Mouse (Mus musculus) intestine, embryonic 16.5 days (tissue): ENCODE data around the gene Dph1. TPM values are rescaled to one million over a fixed set of nuclear protein-coding genes. Genes with fewer than 3 reads are reported as not detected.

Source experiments
- ATAC-seq: fragments of 200-750 bp; cut with Nextera tagmentation; 2 replicates; pipeline ENCODE4 v1.8.0; 2017; ENCODE audit warnings: moderate TSS enrichment, moderate library complexity
- H3K27ac ChIP-seq: fragments of 300-500 bp; sonication (generic); 2 replicates; pipeline ENCODE4 v1.5.1; 2014; ENCODE audit warnings: mild to moderate bottlenecking, low read length
- H3K27me3 ChIP-seq: fragments of 300-500 bp; sonication (generic); replicated peaks from 2 replicates; pipeline ENCODE4 v1.6.1; 2014; ENCODE audit warnings: low read length, control low read depth, mixed read lengths; ENCODE audit not compliant: control insufficient read depth, insufficient read depth
- H3K36me3 ChIP-seq: fragments of 300-500 bp; sonication (generic); 2 replicates; pipeline ENCODE4 v1.6.1; 2014; ENCODE audit warnings: low read length, control low read depth; ENCODE audit not compliant: control insufficient read depth, insufficient read depth
- H3K4me1 ChIP-seq: fragments of 300-500 bp; sonication (generic); 2 replicates; pipeline ENCODE4 v1.6.1; 2014; ENCODE audit warnings: low read length, control low read depth, mixed read lengths; ENCODE audit not compliant: control insufficient read depth, insufficient read depth
- H3K4me2 ChIP-seq: fragments of 300-500 bp; sonication (generic); 2 replicates; pipeline ENCODE4 v1.6.1; 2014; ENCODE audit warnings: low read depth, low read length, control low read depth
- H3K4me3 ChIP-seq: fragments of 300-500 bp; sonication (generic); 2 replicates; pipeline ENCODE4 v1.5.1; 2014; ENCODE audit warnings: mild to moderate bottlenecking, low read length
- H3K9ac ChIP-seq: fragments of 300-500 bp; sonication (generic); 2 replicates; pipeline ENCODE4 v1.6.1; 2014; ENCODE audit warnings: low read depth, low read length
- H3K9me3 ChIP-seq: fragments of 300-500 bp; sonication (generic); 2 replicates; pipeline ENCODE4 v1.6.1; 2016; ENCODE audit warnings: low read length, control low read depth; ENCODE audit not compliant: control insufficient read depth
- WGBS: fragments of 180-500 bp; shearing (Covaris S2); extraction: QIAGEN DNeasy Blood & Tissue Kit; methylation state at CpG from one replicate; pipeline ENCODE4 v1.1.7; 2014; 5-methylcytosine and 5-hydroxymethylcytosine counted together
- polyA plus RNA-seq: library from polyadenylated mRNA; unstranded; fragments of >200 nt; fragmentation: Nextera tagmentation; extraction: Ambion mirVana; gene quantifications from 2 replicates; pipeline ENCODE4 v1.2.1, GENCODE M21; 2015

The Dph1 gene
- polyA plus RNA-seq, 1 experiment from 2014 or later, result 22.7 TPM

DNA sequence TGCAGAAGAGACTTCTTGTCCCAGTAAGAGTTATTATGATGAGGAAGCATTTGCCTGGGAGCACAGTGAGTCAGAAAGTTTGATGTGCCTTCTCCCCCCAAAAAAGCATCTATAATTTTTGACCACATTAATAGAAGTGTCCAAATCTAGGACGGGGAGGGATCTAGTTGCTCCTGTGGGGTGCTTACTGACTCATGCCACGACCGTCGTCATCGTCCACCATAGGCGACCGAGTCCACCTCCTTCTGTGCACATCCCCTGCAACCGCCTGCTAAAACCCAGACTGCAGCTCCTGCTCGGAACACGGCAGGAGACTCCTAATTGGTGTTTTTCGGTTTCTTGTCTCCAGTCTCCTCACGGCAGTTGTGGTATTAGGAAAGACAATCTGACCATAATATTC is 33.0 kb upstream of the Dph1 start:
- Histone ChIP-seq H3K4me1 (peaks cover 10% of the 10 kb centered on the region; the same call in 1 of the 2 replicates), H3K9ac (no peak overlapping the region), H3K4me2 (no peak overlapping the region), H3K36me3 (no peaks in the 10 kb centered on the region), H3K27me3 (no peaks in the 10 kb centered on the region), H3K4me3 (no peak overlapping the region), H3K9me3 (no peaks in the 10 kb centered on the region), H3K27ac (no peak overlapping the region)
- no peak for ATAC-seq
- WGBS, result 89% methylated on average over 12 of the region's 12 CpGs

DNA sequence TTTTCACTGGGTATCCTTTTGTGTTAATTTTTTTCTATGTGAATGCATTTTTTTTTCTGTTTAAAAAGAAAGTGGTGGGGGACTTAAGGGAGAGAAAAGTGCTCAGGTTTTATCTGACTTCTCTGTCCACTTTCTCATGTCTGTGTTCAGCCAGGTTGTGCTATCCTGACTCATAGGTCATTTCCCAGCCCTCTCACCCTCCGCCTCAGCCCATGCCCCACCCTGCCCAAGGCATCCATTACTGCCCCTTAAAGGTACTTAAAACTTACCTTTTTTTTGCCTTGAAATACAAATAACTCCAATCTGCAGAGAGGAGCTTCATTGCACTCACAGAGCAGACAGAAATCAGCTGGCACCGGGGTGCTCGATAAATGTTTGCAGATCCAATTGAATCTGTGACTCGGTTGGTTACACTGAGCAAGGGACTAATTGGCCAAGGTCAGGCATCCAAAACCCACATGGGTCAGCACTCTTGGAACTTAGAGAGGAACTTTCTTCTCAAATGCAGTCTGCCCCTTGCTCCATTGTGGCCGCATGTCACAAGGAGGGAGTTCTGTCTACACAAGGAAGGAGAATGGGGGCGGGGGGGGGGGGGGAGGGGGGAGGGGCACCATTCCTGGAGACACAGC is 29.6 kb upstream of the Dph1 start:
- Histone ChIP-seq H3K36me3 (no peaks in the 10 kb centered on the region), H3K4me2 (no peak overlapping the region), H3K27me3 (no peaks in the 10 kb centered on the region), H3K4me3 (no peak overlapping the region), H3K9ac (no peak overlapping the region), H3K4me1 (peaks cover 10% of the 10 kb centered on the region; the same call in 1 of the 2 replicates), H3K27ac (no peak overlapping the region), H3K9me3 (no peaks in the 10 kb centered on the region)
- no peak for ATAC-seq
- 45% methylated on average over 5 of the region's 6 CpGs for WGBS

DNA sequence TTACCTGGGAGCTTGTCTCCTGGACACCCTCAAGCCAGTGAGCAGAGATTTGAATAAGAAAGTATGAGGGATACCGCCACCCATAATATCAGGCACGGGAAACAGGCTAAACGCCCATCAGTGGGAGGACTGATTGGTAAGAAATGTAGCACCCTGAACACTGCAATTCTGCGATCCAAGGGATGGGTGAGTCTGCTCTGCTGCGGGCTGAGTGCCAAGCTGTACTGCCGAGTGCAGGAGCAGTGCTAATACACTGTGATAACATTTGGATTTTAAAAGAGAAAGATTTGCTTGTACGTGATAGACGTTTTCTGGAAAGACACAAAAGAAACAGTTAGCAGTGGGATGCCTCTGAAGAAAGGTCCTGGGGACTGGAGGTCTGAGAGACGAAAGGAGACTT is 29.1 kb upstream of the Dph1 start:
- Histone ChIP-seq H3K9me3 (no peaks in the 10 kb centered on the region), H3K27ac (no peak overlapping the region), H3K27me3 (no peaks in the 10 kb centered on the region), H3K36me3 (no peaks in the 10 kb centered on the region), H3K9ac (no peak overlapping the region), H3K4me3 (no peak overlapping the region), H3K4me1 (peaks cover 10% of the 10 kb centered on the region; the same call in 1 of the 2 replicates), H3K4me2 (no peak overlapping the region)
- ATAC-seq, result peak; percentile 63
- 36% methylated on average over 9 of the region's 9 CpGs for WGBS

DNA sequence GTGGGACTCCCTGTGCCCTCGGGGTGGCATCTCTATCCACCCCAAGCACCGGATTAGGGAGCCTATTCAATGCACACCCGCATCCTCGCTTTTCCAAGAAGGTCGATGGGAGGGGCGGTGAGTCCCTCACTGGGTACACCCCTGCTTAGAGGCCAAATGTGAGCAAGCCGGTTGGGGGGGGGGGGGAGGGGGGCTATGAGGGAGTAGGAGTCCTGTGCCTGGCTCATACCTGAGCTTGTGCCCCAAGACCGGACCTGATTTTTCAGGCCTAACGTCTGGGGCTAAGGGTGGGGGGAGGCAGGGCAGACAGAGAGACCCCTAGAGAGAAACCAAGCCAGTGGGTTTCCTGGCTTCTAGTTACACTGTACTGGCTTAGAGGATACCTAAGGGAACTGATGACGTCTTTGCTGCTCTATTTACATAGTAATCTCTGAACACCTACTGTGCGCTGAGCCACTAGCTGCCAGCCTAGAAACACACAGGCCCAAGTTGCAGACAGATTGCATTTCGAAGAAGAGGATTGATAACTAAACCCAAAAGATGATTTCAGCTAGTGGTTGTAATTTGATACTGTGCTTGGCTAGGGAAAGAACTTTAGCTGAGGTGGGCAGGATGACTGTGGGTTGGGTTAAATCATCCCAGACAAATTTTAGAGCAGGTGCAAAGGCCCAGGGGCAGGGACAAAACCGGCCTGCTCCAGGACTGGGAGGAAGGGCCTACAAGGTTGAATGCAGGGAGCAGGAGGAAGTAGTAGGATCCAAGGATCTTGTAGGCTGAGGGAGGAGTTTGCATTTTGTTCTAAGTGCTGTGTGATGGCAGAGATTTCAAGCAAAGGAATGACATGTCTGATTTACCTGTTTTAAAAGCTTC is 23.3 kb upstream of the Dph1 start:
- H3K27ac ChIP-seq, result peak overlapping the region; percentile 82
- no peaks in the 10 kb centered on the region for H3K27me3 ChIP-seq
- peak; percentile 29 for ATAC-seq
- H3K4me3 ChIP-seq, result peak overlapping the region; percentile 37
- peak overlapping the region; percentile 62 for H3K4me2 ChIP-seq
- H3K9ac ChIP-seq, result peak overlapping the region; percentile 66
- H3K4me1 ChIP-seq, result peaks cover 20% of the 10 kb centered on the region
- no peaks in the 10 kb centered on the region for H3K9me3 ChIP-seq
- WGBS, result 22% methylated on average over 13 of the region's 13 CpGs
- H3K36me3 ChIP-seq, result no peaks in the 10 kb centered on the region

DNA sequence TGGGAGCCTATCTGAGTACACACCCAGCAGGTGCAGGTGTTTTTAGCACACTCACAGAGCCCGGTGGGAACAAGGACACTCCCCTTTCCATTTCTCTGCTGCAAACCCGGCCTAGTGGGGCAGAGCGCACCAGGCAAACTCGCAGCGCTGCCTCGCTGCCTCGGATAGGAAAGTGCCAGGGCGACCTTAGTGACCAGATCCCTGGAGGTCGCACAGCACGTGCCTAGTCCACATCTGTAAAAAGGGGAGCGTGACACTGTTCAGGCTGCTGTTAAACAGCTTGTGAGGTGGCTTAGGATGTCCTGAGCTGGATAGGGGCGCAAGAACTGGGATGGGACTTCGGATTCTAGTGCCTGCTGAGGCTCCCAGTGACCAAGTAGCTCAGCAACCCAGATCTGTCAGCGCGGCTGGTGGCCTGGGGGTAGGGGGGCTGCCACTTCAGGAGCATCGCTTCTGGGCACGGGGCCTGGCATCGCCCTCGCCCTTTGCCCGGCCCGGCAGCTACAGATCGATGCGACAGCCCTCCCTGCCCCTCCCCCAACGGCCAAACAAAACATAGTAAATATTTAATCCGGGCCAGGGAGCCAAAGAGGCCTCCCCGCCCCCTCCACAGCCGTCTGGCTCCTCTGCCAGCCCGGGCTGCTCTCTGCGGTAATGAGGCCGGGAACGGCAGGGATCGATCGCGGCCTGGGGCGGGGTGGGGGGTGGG is 22.5 kb upstream of the Dph1 start:
- H3K9ac ChIP-seq, result peak overlapping the region; percentile 66
- ATAC-seq, result peak; percentile 88

DNA sequence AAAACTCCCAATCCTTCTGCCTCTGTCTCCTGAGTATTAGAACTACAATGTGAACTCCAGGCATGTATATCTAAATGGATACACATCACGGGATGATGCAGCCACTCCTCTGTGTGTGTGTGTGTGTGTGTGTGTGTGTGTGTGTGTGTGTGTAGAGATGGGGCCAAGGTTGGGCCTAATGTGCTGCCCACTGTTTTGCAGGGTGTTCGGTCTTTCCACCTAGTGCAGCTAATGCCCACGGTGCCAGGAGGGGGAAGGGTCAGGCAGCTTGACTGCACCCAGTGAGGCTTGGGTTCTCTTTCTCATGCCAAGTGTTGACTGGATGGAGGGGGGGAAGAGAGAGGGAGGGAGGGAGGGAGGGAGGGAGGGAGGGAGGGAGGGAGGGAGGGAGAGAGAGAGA is 21.8 kb upstream of the Dph1 start:
- H3K9ac ChIP-seq, result no peak overlapping the region
- no peaks in the 10 kb centered on the region for H3K36me3 ChIP-seq
- no peak overlapping the region for H3K4me3 ChIP-seq
- H3K4me2 ChIP-seq, result no peak overlapping the region
- 0 out of 2 replicates have a peak, but pooled peaks have one; percentile 18 for ATAC-seq
- no peaks in the 10 kb centered on the region for H3K27me3 ChIP-seq
- H3K9me3 ChIP-seq, result no peaks in the 10 kb centered on the region
- peak overlapping the region; percentile 58; the same call in 1 of the 2 replicates for H3K27ac ChIP-seq
- H3K4me1 ChIP-seq, result peaks cover 20% of the 10 kb centered on the region
- WGBS, result 33% methylated on average over 3 of the region's 3 CpGs

More for the DNA sequence above, 22.5 kb upstream of the Dph1 start:
- Histone ChIP-seq H3K36me3 (no peaks in the 10 kb centered on the region), H3K4me1 (peaks cover 20% of the 10 kb centered on the region), H3K27me3 (no peaks in the 10 kb centered on the region), H3K4me2 (peak overlapping the region; percentile 62), H3K27ac (peak overlapping the region; percentile 82), H3K9me3 (no peaks in the 10 kb centered on the region), H3K4me3 (peak overlapping the region; percentile 37)
- 9% methylated on average over 35 of the region's 35 CpGs for WGBS

DNA sequence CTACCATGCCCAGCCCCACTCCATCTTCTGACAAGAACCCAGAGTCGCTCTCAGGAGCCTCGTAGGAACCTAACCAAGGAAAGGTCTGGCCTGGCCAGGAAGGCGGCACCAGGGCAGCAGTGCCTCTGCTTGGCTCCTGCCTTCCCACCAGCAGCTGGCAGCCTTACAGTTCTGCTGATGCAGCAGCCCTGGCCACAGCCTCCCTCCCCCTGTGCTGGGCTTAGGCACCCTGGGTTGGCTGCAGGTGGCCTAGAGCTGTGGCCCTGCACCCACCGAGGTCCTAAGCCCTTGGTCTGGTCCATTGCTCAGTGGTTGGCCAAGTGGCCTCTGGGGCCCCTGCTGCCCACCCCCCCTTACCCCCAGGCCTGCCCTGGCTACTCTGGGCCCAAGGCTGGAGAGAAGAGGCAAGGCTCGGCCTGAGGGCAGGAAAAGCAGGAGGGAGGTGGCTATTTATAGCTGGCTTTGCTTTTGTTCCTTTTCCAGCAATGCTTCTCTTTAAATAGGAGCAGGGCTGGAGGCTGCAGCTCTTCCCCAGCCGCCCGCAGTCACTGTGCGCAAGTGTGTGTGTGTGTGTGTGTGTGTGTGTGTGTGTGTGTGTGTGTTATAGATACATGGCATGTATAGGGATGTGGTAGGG is 21.1 kb upstream of the Dph1 start:
- H3K9ac ChIP-seq, result no peak overlapping the region
- no peak overlapping the region for H3K4me2 ChIP-seq
- peaks cover 20% of the 10 kb centered on the region for H3K4me1 ChIP-seq
- no peak overlapping the region for H3K4me3 ChIP-seq
- peak; percentile 6; the same call in 1 of the 2 replicates for ATAC-seq
- H3K36me3 ChIP-seq, result no peaks in the 10 kb centered on the region
- 59% methylated on average over 8 of the region's 8 CpGs for WGBS
- H3K27me3 ChIP-seq, result no peaks in the 10 kb centered on the region
- no peaks in the 10 kb centered on the region for H3K9me3 ChIP-seq
- peak overlapping the region; percentile 43 for H3K27ac ChIP-seq

DNA sequence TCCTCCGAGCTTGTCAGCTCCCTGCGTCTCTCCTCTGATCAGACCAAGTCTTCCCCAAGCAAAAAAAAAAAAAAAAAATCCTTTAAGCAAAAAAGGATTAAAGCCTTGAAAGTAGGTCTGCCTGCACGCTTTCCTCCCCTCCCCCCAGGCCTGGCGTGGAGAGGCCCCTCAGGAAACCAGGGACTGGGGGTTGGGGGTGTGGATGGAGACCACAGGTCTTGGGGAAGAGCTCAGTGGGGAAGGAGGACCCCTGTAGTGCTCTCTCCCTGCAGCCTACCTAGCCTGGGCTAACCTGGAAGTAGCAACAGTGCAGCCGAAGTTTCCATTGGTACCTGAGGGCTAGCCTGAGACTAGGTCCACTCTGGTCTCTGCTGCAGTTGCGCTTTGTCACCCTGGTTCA is 19.7 kb upstream of the Dph1 start:
- Histone ChIP-seq H3K4me1 (peaks cover 23% of the 10 kb centered on the region), H3K9ac (no peak overlapping the region), H3K36me3 (no peaks in the 10 kb centered on the region), H3K9me3 (no peaks in the 10 kb centered on the region), H3K4me3 (no peak overlapping the region), H3K27ac (no peak overlapping the region), H3K4me2 (no peak overlapping the region), H3K27me3 (no peaks in the 10 kb centered on the region)
- 65% methylated on average over 6 of the region's 6 CpGs for WGBS
- no peak for ATAC-seq

DNA sequence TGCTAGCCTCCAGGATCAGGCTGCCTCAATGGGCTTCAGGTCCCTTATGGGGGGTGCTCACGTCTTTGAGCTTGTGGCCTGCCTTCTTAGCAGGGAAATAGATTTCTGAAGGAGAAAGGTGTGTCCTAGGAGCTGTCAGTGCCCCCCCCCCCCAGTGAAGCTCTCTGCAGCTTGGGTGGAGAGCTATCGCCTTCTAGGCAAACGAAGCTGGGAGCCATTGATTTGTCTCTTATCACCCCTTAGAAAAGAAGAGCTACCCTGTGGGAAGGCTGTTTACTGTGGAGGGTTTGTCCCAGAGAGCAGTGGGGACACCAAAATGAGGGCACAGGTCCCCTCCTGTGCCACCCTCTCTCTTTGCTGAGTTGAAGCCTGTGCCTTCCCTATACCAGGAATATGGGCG is 19.1 kb upstream of the Dph1 start:
- no peak overlapping the region for H3K27ac ChIP-seq
- H3K9ac ChIP-seq, result no peak overlapping the region
- no peaks in the 10 kb centered on the region for H3K27me3 ChIP-seq
- H3K36me3 ChIP-seq, result no peaks in the 10 kb centered on the region
- H3K4me2 ChIP-seq, result no peak overlapping the region
- no peaks in the 10 kb centered on the region for H3K9me3 ChIP-seq
- ATAC-seq, result no peak
- H3K4me3 ChIP-seq, result no peak overlapping the region
- peaks cover 23% of the 10 kb centered on the region for H3K4me1 ChIP-seq
- WGBS, result 73% methylated on average over 4 of the region's 4 CpGs
